Mouse (Mus musculus) limb, embryonic 12.5 days (tissue): Measurements from ENCODE around the gene Liph. TPM values are rescaled to one million over a fixed set of nuclear protein-coding genes. Genes with fewer than 3 reads are reported as not detected.

ENCODE experiments used
- ATAC-seq: fragments of 200-750 bp; cut with Nextera tagmentation; 2 replicates; pipeline ENCODE4 v1.8.0; 2017; ENCODE audit warnings: low read depth, moderate TSS enrichment; ENCODE audit not compliant: insufficient number of reproducible peaks, insufficient read depth, low FRiP score, low TSS enrichment
- H3K27ac ChIP-seq: fragments of 300-500 bp; sonication (generic); 2 replicates; pipeline ENCODE4 v1.5.1; 2016; ENCODE audit warnings: mild to moderate bottlenecking, moderate library complexity
- H3K27me3 ChIP-seq: fragments of 300-500 bp; sonication (generic); 2 replicates; pipeline ENCODE4 v1.6.1; 2016; ENCODE audit warnings: mild to moderate bottlenecking, moderate library complexity
- H3K36me3 ChIP-seq: fragments of 300-500 bp; sonication (generic); 2 replicates; pipeline ENCODE4 v1.6.1; 2016; ENCODE audit warnings: mild to moderate bottlenecking, moderate library complexity
- H3K4me1 ChIP-seq: fragments of 300-500 bp; sonication (generic); replicated peaks from 2 replicates; pipeline ENCODE4 v1.6.1; 2016
- H3K4me2 ChIP-seq: fragments of 300-500 bp; sonication (generic); 2 replicates; pipeline ENCODE4 v1.6.1; 2016; ENCODE audit warnings: mild to moderate bottlenecking, moderate library complexity
- H3K4me3 ChIP-seq: fragments of 300-500 bp; sonication (generic); replicated peaks from 2 replicates; pipeline ENCODE4 v1.5.1; 2016; ENCODE audit warnings: mild to moderate bottlenecking
- H3K9ac ChIP-seq: fragments of 300-500 bp; sonication (generic); replicated peaks from 2 replicates; pipeline ENCODE4 v1.6.1; 2016; ENCODE audit warnings: mild to moderate bottlenecking, moderate library complexity
- H3K9me3 ChIP-seq: fragments of 300-500 bp; sonication (generic); 2 replicates; pipeline ENCODE4 v1.6.1; 2016; ENCODE audit warnings: mild to moderate bottlenecking, moderate library complexity
- WGBS: fragments of 180-500 bp; shearing (Covaris S2); methylation state at CpG from one replicate; pipeline ENCODE4 v1.1.7; 2016; 5-methylcytosine and 5-hydroxymethylcytosine counted together
- polyA plus RNA-seq: library from polyadenylated mRNA; unstranded; fragments of >200 nt; fragmentation: Nextera tagmentation; extraction: Ambion mirVana; gene quantifications from 2 replicates; pipeline ENCODE4 v1.2.1, GENCODE M21; 2016

Liph gene
- polyA plus RNA-seq, result 0.34 and 0.52 TPM in 2 replicates

DNA sequence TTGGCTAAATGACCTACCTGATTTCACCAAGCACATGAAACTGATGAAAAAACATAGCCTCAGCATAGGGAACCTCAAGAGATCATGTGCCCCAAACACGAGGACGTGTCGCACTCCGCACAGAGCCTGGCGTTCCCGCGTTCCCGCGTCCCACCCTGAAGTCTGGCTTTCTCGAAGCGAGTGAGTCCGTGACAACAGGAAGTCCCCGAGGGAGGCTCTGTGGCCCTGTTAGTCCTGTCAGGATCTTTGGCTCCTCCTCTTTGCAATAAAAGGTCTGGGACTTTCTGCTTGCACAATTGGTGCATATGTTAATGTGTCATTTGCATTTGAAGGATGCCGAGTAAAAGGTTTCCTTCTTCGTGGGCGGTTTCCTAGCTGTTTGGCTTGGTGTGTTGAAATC, at the start of gene Liph:
TSS of gene Liph (minus strand) at position 360 of the 400 bp plus-strand sequence.
- 11% methylated on average over 16 of the region's 16 CpGs for WGBS
- Histone ChIP-seq H3K4me2 (peak within 1 kb of the TSS; percentile 53), H3K4me3 (peak within 1 kb of the TSS; percentile 21), H3K9me3 (no peaks in the 10 kb centered on the region), H3K27me3 (peaks cover 7% of the 10 kb centered on the region), H3K27ac (no peak within 1 kb of the TSS), H3K9ac (no peak within 1 kb of the TSS), H3K4me1 (peaks cover 4% of the 10 kb centered on the region), H3K36me3 (no peaks in the 10 kb centered on the region)
- ATAC-seq, result no peak

DNA sequence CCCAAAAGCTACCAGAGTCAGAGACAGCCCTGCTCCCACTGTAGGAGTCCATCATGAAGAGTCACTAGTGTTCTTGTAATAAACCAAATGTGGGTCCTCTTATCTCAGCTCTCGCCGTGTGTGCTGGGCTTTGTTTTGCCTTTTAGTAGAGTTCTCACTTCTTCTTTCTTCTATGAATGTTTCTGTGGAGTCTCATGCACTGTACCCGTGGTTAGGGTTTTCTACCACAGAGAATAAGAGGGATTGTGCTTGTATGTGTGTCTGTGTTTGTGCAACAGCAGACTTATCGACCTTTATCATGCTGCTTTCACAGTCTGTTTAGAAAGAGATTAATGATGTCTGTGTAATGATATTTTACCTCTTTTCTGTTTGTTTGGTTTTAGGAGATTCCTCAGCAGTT, 48.4 kb upstream of the Liph start:
- no peaks in the 10 kb centered on the region for H3K4me1 ChIP-seq
- ATAC-seq, result no peak
- no peaks in the 10 kb centered on the region for H3K27me3 ChIP-seq
- H3K9ac ChIP-seq, result no peak overlapping the region
- H3K9me3 ChIP-seq, result no peaks in the 10 kb centered on the region
- no peak overlapping the region for H3K27ac ChIP-seq
- 90% methylated on average over 4 of the region's 4 CpGs for WGBS
- H3K4me3 ChIP-seq, result no peak overlapping the region
- H3K36me3 ChIP-seq, result peaks cover 86% of the 10 kb centered on the region
- H3K4me2 ChIP-seq, result no peak overlapping the region

DNA sequence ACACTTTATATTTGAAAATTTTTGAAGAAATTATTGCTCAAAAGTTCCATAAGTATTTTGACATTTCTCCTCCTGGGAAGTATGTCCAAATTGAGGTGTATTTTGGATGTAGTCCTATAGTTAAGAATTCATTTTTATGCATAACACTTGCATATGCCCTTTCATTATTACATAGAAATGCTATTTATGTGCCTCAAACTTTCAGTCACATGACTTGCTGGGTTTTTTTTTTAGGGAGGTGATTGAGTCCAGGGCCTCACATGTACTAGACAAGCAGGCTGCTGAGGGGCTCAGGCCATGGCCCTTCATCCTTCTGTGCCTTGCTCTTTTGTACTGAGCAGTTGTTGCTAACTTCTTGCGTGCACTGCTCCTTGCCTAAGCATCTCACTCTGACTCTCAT, 44.5 kb upstream of the Liph start:
- Histone ChIP-seq H3K27me3 (no peaks in the 10 kb centered on the region), H3K27ac (no peak overlapping the region), H3K36me3 (peaks cover 76% of the 10 kb centered on the region), H3K4me2 (no peak overlapping the region), H3K9ac (no peak overlapping the region), H3K4me1 (no peaks in the 10 kb centered on the region), H3K4me3 (no peak overlapping the region), H3K9me3 (no peaks in the 10 kb centered on the region)
- no peak for ATAC-seq
- 89% methylated on average over 1 of the region's 1 CpGs for WGBS

DNA sequence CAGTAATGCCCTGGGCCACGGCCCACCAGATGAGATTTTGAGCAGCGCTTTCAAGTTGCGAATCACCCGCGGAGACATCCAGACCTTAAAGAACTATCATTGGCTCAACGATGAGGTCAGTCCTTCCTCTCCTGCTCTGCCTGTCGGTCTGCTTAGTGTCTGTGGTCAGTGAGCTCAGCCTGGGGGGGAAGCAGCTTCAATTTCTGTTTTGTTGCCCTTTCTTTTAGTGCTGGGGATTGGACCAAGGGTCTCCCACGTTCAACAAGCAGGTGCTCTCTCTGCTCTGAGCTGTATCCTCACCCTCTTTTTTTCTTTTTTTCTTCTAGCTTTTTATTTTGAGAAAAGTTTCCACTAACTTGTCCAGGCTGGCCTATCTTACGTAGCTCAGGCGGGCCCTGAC, 43.1 kb upstream of the Liph start:
- WGBS, result 90% methylated on average over 10 of the region's 10 CpGs
- H3K4me3 ChIP-seq, result no peak overlapping the region
- H3K9ac ChIP-seq, result no peak overlapping the region
- no peak for ATAC-seq
- no peaks in the 10 kb centered on the region for H3K27me3 ChIP-seq
- no peak overlapping the region for H3K27ac ChIP-seq
- no peak overlapping the region for H3K4me2 ChIP-seq
- H3K4me1 ChIP-seq, result no peaks in the 10 kb centered on the region
- no peaks in the 10 kb centered on the region for H3K9me3 ChIP-seq
- H3K36me3 ChIP-seq, result peaks cover 62% of the 10 kb centered on the region

DNA sequence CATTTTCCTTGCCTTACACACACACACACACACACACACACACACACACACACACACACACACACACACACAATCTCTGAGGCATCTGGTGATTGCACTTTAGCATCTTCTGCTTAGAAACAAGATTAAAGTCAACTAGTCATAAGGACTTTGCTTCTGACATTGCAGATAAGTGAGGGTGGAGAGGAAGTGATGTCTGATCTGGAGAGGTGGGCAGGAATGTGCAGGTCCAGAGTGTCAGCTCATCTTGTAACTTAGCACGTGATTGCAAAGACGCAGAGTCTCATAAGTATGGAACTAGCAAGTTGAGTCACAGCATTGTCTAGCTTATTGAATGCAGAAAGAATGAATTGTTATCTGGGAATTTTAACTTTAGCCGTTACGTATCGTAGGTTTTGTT, 32.0 kb upstream of the Liph start:
- no peak overlapping the region for H3K4me2 ChIP-seq
- no peak overlapping the region for H3K4me3 ChIP-seq
- peaks cover 97% of the 10 kb centered on the region for H3K36me3 ChIP-seq
- WGBS, result 93% methylated on average over 5 of the region's 5 CpGs
- no peak for ATAC-seq
- no peak overlapping the region for H3K27ac ChIP-seq
- H3K9ac ChIP-seq, result no peak overlapping the region
- H3K27me3 ChIP-seq, result no peaks in the 10 kb centered on the region
- no peaks in the 10 kb centered on the region for H3K9me3 ChIP-seq
- no peaks in the 10 kb centered on the region for H3K4me1 ChIP-seq

DNA sequence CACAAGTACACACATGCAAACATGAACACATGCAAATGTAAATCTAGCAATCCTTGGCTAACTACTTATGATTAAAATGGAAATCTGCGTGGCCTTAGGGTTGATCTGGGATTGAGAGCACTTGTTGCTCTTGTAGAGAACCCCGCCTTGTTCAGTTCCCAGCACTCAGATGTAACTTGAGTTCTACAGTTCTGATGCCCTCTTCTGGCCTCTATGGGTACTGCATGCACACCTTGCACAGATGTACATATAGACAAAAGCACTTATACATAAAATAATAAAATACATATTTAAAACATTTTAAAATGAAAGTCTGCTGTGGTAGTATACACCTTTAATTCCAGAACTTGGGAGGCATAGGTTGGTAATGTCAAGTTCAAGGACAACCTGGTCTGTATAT, 26.7 kb upstream of the Liph start:
- Histone ChIP-seq H3K9me3 (peaks cover 7% of the 10 kb centered on the region), H3K9ac (no peak overlapping the region), H3K36me3 (peaks cover 97% of the 10 kb centered on the region), H3K4me2 (no peak overlapping the region), H3K4me3 (no peak overlapping the region), H3K4me1 (no peaks in the 10 kb centered on the region), H3K27me3 (no peaks in the 10 kb centered on the region), H3K27ac (no peak overlapping the region)
- ATAC-seq, result no peak
- WGBS, result 93% methylated on average over 2 of the region's 2 CpGs

DNA sequence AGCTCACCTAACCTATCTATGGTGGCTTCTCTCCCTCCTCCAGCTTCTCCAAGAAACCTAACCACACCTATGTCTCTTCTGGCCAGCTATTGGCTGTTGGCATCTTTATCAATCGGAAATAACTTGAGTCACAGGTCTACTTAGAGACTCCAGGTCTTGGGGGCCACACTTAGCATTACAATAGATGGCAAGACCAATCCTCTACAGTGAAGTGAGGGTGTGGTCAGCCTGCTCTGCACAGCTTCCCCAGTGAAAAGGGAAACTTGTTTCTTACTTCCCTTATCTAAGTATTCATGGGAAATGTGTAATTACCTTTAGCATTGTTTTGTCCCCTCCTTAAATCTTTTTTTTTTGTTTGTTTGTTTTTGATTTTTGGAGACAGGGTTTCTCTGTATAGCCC, 20.1 kb upstream of the Liph start:
- H3K9ac ChIP-seq, result no peak overlapping the region
- peaks cover 3% of the 10 kb centered on the region for H3K4me1 ChIP-seq
- H3K27ac ChIP-seq, result no peak overlapping the region
- H3K4me3 ChIP-seq, result no peak overlapping the region
- 84% methylated on average over 1 of the region's 1 CpGs for WGBS
- H3K4me2 ChIP-seq, result no peak overlapping the region
- H3K36me3 ChIP-seq, result peaks cover 69% of the 10 kb centered on the region
- H3K27me3 ChIP-seq, result no peaks in the 10 kb centered on the region
- no peaks in the 10 kb centered on the region for H3K9me3 ChIP-seq
- ATAC-seq, result no peak

DNA sequence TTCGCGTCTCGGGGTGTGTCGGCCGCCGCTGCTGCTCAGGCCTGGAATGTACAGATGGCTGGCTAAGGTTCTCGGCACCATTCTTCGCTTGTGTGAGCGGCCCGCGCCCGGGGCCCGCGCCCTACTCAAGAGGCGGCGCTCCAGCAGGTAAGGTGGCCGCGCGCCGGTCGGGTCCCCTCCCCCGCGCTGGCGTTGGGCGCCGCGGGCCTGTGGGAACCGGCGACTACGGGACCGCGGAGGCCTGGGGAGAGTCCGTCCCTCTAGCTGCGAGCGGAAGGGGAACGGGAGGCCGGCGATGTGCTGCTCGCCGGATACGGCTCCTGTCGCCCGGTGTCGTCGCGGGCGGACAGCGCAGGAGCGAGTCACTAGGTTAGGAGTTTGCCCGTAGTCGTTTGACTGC, 14.1 kb upstream of the Liph start:
- Histone ChIP-seq H3K27ac (peak overlapping the region; percentile 53), H3K4me3 (peak overlapping the region; percentile 97), H3K9me3 (no peaks in the 10 kb centered on the region), H3K4me2 (peak overlapping the region; percentile 67), H3K9ac (peak overlapping the region; percentile 90), H3K4me1 (peaks cover 15% of the 10 kb centered on the region), H3K36me3 (peaks cover 12% of the 10 kb centered on the region; the same call in 1 of the 2 replicates), H3K27me3 (no peaks in the 10 kb centered on the region)
- peak; percentile 58; the same call in 1 of the 2 replicates for ATAC-seq
- under 1% methylated on average over 50 of the region's 51 CpGs for WGBS

DNA sequence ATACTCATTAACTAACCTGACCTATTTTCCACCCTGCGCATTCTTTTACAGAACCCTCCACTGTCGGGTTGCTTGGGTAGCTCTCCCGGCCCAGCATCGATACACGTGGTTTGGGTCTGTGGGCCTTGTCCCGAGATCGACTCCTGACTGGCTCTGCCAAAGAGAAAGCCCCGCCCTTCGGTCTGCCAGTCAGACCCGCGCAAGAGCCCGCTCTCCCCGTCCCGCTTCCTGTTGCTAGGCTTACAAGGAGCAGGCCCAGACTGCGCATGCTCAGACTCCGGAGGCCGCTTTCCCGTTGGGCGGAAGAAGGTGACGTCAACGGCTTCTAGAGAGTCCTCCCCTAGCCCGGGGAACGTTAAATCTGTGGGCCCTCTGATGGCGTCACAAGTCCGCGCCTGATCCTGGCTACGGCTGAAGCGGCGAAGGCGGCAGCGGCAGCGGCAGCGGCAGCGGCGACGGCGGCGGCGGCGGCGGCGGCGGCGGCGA, 13.7 kb upstream of the Liph start, which contains the start of gene Senp2:
TSS of gene Senp2 (plus strand) at position 386 of the 486 bp plus-strand sequence.
- Histone ChIP-seq H3K9me3 (no peaks in the 10 kb centered on the region), H3K4me1 (peaks cover 15% of the 10 kb centered on the region), H3K4me3 (peak within 1 kb of the TSS; percentile 97), H3K27ac (peak within 1 kb of the TSS; percentile 53), H3K4me2 (peak within 1 kb of the TSS; percentile 67), H3K27me3 (no peaks in the 10 kb centered on the region), H3K9ac (peak within 1 kb of the TSS; percentile 90), H3K36me3 (peaks cover 12% of the 10 kb centered on the region; the same call in 1 of the 2 replicates)
- peak; percentile 99 for ATAC-seq
- WGBS, result under 1% methylated on average over 43 of the region's 45 CpGs

DNA sequence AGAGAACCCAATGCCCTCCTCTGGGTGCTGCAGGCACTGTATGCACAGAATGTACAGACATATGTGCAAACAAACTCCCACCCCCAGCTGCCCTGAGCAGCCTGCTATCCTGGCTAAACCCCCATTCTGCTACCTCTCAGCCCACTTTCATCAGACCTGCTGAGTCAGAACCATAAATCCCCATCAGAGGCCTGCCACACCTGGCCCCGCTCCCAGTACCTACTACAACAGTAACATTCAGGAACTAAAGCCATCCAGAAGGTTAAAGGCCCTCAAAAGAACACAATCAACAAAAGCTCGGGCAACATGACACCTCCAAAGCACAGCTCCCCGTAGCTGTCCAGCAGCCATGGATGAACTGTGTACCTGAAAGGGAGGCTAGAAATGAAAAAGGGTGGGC, 6.1 kb upstream of the Liph start:
- Histone ChIP-seq H3K4me1 (no peaks in the 10 kb centered on the region), H3K27me3 (peaks cover 3% of the 10 kb centered on the region; the same call in 1 of the 2 replicates), H3K27ac (no peak overlapping the region), H3K4me2 (no peak overlapping the region), H3K36me3 (no peaks in the 10 kb centered on the region), H3K9me3 (no peaks in the 10 kb centered on the region), H3K4me3 (no peak overlapping the region), H3K9ac (no peak overlapping the region)
- no peak for ATAC-seq
- 47% methylated on average over 3 of the region's 3 CpGs for WGBS

DNA sequence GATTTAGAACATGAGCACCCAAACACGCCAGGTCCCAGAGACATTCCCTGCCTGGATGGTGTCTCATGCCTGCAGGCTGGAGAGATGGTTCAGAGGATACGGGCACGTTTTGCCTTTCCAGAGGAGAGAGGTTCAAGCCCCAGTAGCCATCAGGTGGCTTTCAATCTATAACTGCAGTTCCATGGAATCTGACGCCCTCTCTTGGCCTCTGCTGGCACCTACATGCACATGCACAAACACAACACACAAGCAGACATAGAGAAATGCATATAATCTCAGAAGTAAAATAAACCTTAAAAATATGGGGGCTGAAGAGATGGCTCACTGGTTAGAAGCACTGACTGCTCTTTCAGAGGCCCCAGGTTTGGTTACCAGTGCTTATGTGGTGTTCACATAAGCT, 5.7 kb upstream of the Liph start:
- 57% methylated on average over 4 of the region's 4 CpGs for WGBS
- Histone ChIP-seq H3K4me3 (no peak overlapping the region), H3K36me3 (no peaks in the 10 kb centered on the region), H3K9me3 (no peaks in the 10 kb centered on the region), H3K4me1 (no peaks in the 10 kb centered on the region), H3K4me2 (no peak overlapping the region), H3K9ac (no peak overlapping the region), H3K27ac (no peak overlapping the region), H3K27me3 (peaks cover 3% of the 10 kb centered on the region)
- no peak for ATAC-seq
